Mouse (Mus musculus) embryonic facial prominence, embryonic 11.5 days (tissue): ENCODE measurements around the gene Pipox. TPM values are rescaled to one million over a fixed set of nuclear protein-coding genes. Genes with fewer than 3 reads are reported as not detected.

Source experiments
- ATAC-seq: fragments of 200-750 bp; cut with Nextera tagmentation; replicated peaks from 2 replicates; pipeline ENCODE4 v1.8.0; 2017; ENCODE audit warnings: low read depth; ENCODE audit not compliant: insufficient number of reproducible peaks, low FRiP score, low TSS enrichment
- DNase-seq: peaks from one replicate; pipeline ENCODE4 v3.0.0-alpha.2; 2015; ENCODE audit warnings: low spot score
- H3K27ac ChIP-seq: fragments of 300-500 bp; sonication (generic); replicated peaks from 2 replicates; pipeline ENCODE4 v1.5.1; 2014; ENCODE audit warnings: mild to moderate bottlenecking, low read depth, low read length, control low read depth
- H3K27me3 ChIP-seq: fragments of 300-500 bp; sonication (generic); 2 replicates; pipeline ENCODE4 v1.6.1; 2014; ENCODE audit warnings: mild to moderate bottlenecking, low read length, moderate library complexity, mixed read lengths; ENCODE audit not compliant: control insufficient read depth, insufficient read depth
- H3K36me3 ChIP-seq: fragments of 300-500 bp; sonication (generic); replicated peaks from 2 replicates; pipeline ENCODE4 v1.6.1; 2014; ENCODE audit warnings: low read depth, mild to moderate bottlenecking, low read length, moderate library complexity, mixed read lengths; ENCODE audit not compliant: control insufficient read depth, insufficient read depth
- H3K4me1 ChIP-seq: fragments of 300-500 bp; sonication (generic); 2 replicates; pipeline ENCODE4 v1.6.1; 2014; ENCODE audit warnings: low read length, mixed read lengths; ENCODE audit not compliant: control insufficient read depth, insufficient read depth
- H3K4me2 ChIP-seq: fragments of 300-500 bp; sonication (generic); 2 replicates; pipeline ENCODE4 v1.6.1; 2014; ENCODE audit warnings: low read depth, mild to moderate bottlenecking, control low read depth, low read length, moderate library complexity
- H3K4me3 ChIP-seq: fragments of 300-500 bp; sonication (generic); 2 replicates; pipeline ENCODE4 v1.5.1; 2014; ENCODE audit warnings: low read depth, low read length, control low read depth
- H3K9ac ChIP-seq: fragments of 300-500 bp; sonication (generic); replicated peaks from 2 replicates; pipeline ENCODE4 v1.6.1; 2014; ENCODE audit warnings: mild to moderate bottlenecking, control low read depth, low read length
- H3K9me3 ChIP-seq: fragments of 300-500 bp; sonication (generic); replicated peaks from 2 replicates; pipeline ENCODE4 v1.6.1; 2016; ENCODE audit warnings: mild to moderate bottlenecking, low read length, inconsistent platforms, mixed read lengths; ENCODE audit not compliant: control insufficient read depth
- WGBS: fragments of 180-500 bp; shearing (Covaris S2); extraction: QIAGEN DNeasy Blood & Tissue Kit; methylation state at CpG from one replicate; pipeline ENCODE4 v1.1.7; 2014; 5-methylcytosine and 5-hydroxymethylcytosine counted together
- polyA plus RNA-seq: library from polyadenylated mRNA; unstranded; fragments of >200 nt; fragmentation: Nextera tagmentation; extraction: Ambion mirVana; gene quantifications from 2 replicates; pipeline ENCODE4 v1.2.1, GENCODE M21; 2014

Pipox gene
- polyA plus RNA-seq, result 2.7 and 3.0 TPM in 2 replicates

- Histone ChIP-seq H3K4me3 (no peak within 1 kb of the TSS), H3K9ac (peak within 1 kb of the TSS; percentile 43), H3K4me1 (peaks cover 17% of the 10 kb centered on the region), H3K36me3 (no peaks in the 10 kb centered on the region), H3K4me2 (peak within 1 kb of the TSS; percentile 3; the same call in 1 of the 2 replicates), H3K27ac (peak within 1 kb of the TSS; percentile 57), H3K9me3 (no peaks in the 10 kb centered on the region), H3K27me3 (peaks cover 9% of the 10 kb centered on the region)
- 18% methylated on average over 11 of the region's 11 CpGs for WGBS
- peak; percentile 79 for ATAC-seq
- peak; percentile 78 for DNase-seq
Measured at GRCm38 (mm10) chr11:77893787-77894718, at the start of gene Pipox. Pipox (minus strand) TSS chr11:77894096.

- DNase-seq (no peak), ATAC-seq (no peak)
- Histone ChIP-seq H3K4me2 (no peak overlapping the region), H3K27me3 (no peaks in the 10 kb centered on the region), H3K9me3 (no peaks in the 10 kb centered on the region), H3K27ac (no peak overlapping the region), H3K36me3 (no peaks in the 10 kb centered on the region), H3K4me3 (no peak overlapping the region), H3K9ac (no peak overlapping the region), H3K4me1 (no peaks in the 10 kb centered on the region)
- WGBS, result 17% methylated on average over 5 of the region's 5 CpGs
Measured at GRCm38 (mm10) chr11:77942230-77942629, 48.3 kb upstream of the Pipox start.

GRCm38 (mm10) chr11:77937649-77938410 lies 43.9 kb upstream of the Pipox start:
- H3K4me3 ChIP-seq, result no peak overlapping the region
- no peak for ATAC-seq
- WGBS, result 18% methylated on average over 4 of the region's 4 CpGs
- H3K27ac ChIP-seq, result no peak overlapping the region
- H3K9ac ChIP-seq, result no peak overlapping the region
- no peak overlapping the region for H3K4me2 ChIP-seq
- H3K36me3 ChIP-seq, result no peaks in the 10 kb centered on the region
- peaks cover 23% of the 10 kb centered on the region for H3K27me3 ChIP-seq
- H3K9me3 ChIP-seq, result no peaks in the 10 kb centered on the region
- DNase-seq, result no peak
- no peaks in the 10 kb centered on the region for H3K4me1 ChIP-seq

- H3K9me3 ChIP-seq, result no peaks in the 10 kb centered on the region
- H3K4me3 ChIP-seq, result no peak overlapping the region
- ATAC-seq, result no peak
- 6% methylated on average over 8 of the region's 8 CpGs for WGBS
- no peaks in the 10 kb centered on the region for H3K4me1 ChIP-seq
- no peak for DNase-seq
- no peak overlapping the region for H3K9ac ChIP-seq
- no peak overlapping the region for H3K4me2 ChIP-seq
- H3K27ac ChIP-seq, result no peak overlapping the region
- no peaks in the 10 kb centered on the region for H3K36me3 ChIP-seq
- peaks cover 31% of the 10 kb centered on the region for H3K27me3 ChIP-seq
Measured at GRCm38 (mm10) chr11:77936846-77937245, 43.0 kb upstream of the Pipox start.

GRCm38 (mm10) chr11:77934568-77935311 lies 40.8 kb upstream of the Pipox start:
- no peak for DNase-seq
- 38% methylated on average over 5 of the region's 5 CpGs for WGBS
- Histone ChIP-seq H3K9ac (no peak overlapping the region), H3K36me3 (no peaks in the 10 kb centered on the region), H3K4me1 (no peaks in the 10 kb centered on the region; the same call in 1 of the 2 replicates), H3K4me3 (no peak overlapping the region), H3K9me3 (no peaks in the 10 kb centered on the region), H3K27me3 (peaks cover 42% of the 10 kb centered on the region), H3K4me2 (no peak overlapping the region), H3K27ac (no peak overlapping the region)
- no peak for ATAC-seq

GRCm38 (mm10) chr11:77934111-77934521 lies 40.2 kb upstream of the Pipox start:
- Histone ChIP-seq H3K27ac (no peak overlapping the region), H3K36me3 (no peaks in the 10 kb centered on the region), H3K9me3 (no peaks in the 10 kb centered on the region), H3K9ac (no peak overlapping the region), H3K4me1 (no peaks in the 10 kb centered on the region; the same call in 1 of the 2 replicates), H3K27me3 (peaks cover 42% of the 10 kb centered on the region), H3K4me2 (no peak overlapping the region), H3K4me3 (no peak overlapping the region)
- 0% methylated on average over 4 of the region's 4 CpGs for WGBS
- DNase-seq (no peak), ATAC-seq (no peak)

GRCm38 (mm10) chr11:77932576-77932975 lies 38.7 kb upstream of the Pipox start:
- Histone ChIP-seq H3K27ac (no peak overlapping the region), H3K9me3 (no peaks in the 10 kb centered on the region), H3K4me3 (no peak overlapping the region), H3K4me1 (no peaks in the 10 kb centered on the region; the same call in 1 of the 2 replicates), H3K36me3 (no peaks in the 10 kb centered on the region), H3K27me3 (peaks cover 42% of the 10 kb centered on the region), H3K9ac (no peak overlapping the region), H3K4me2 (no peak overlapping the region)
- 44% methylated on average over 5 of the region's 5 CpGs for WGBS
- no peak for DNase-seq
- ATAC-seq, result no peak
